Mouse (Mus musculus) lung, postnatal 0 days (tissue): ENCODE results near the gene Iqsec1.

Experiments
- CTCF ChIP-seq: IDR thresholded peaks from 2 replicates; pipeline ENCODE4 v1.5.1; 2016; ENCODE audit warnings: antibody characterized with exemption, mild to moderate bottlenecking
- EP300 ChIP-seq: IDR thresholded peaks from 2 replicates; pipeline ENCODE4 v1.6.1; 2016; ENCODE audit warnings: antibody characterized with exemption, mild to moderate bottlenecking, control low read depth

DNA sequence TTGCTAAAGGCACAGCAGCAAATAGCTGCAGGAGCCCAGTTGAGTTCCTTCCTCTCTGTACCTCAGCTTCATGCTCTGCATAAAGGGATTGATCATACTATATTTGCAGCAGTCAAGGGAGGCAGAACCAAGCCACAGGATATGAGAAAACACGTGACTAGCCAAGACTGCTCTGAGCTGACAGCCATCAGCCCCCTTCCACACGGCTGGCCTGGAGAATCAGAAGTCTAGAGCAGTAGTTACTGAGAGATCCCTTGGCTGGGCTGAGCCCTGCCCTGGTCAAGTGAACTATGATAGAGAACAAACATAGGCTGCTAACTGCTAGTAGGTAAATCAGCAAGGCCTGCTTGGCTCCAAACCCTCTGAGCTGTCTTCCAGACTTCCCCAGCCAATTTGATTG lies 180.9 kb downstream of the Iqsec1 start:
- TF ChIP-seq CTCF = no peak
- TF ChIP-seq EP300 = no peak
